20 mouse cellular contexts compared by ENCODE assay signal in genomic region chrX:133936605-133937225, GRCm38 (mm10). TPM values are rescaled to one million over a fixed set of nuclear protein-coding genes. Genes with fewer than 3 reads are reported as not detected.
"Had no signal": no experiment of that assay in that cellular context is flagged by ENCODE, and none has a peak within 500 bp of the region (broad histone marks: within the 10 kb centered on the region; RNA-seq: fewer than 3 reads in every experiment).

No protein-coding gene starts in this region.

- H3K4me1 ChIP-seq: lung, embryonic 15.5 days; midbrain, embryonic 13.5 days; neural tube, embryonic 13.5 days had no signal

- H3K36me3 ChIP-seq: lung, embryonic 15.5 days; midbrain, embryonic 13.5 days; neural tube, embryonic 13.5 days had no signal

- ATAC-seq: intestine, postnatal 0 days; midbrain, embryonic 13.5 days; midbrain, embryonic 16.5 days had no signal

- H3K9ac ChIP-seq: lung, embryonic 15.5 days; midbrain, embryonic 13.5 days; neural tube, embryonic 13.5 days had no signal

- H3K4me2 ChIP-seq: lung, embryonic 15.5 days; midbrain, embryonic 13.5 days; neural tube, embryonic 13.5 days had no signal

- H3K27me3 ChIP-seq: lung, embryonic 15.5 days; midbrain, embryonic 13.5 days had no signal

- H3K9me3 ChIP-seq: lung, embryonic 15.5 days; midbrain, embryonic 13.5 days; neural tube, embryonic 13.5 days had no signal

- DNase-seq: kidney, adult 2 months; kidney, postnatal 25 days; layer of hippocampus, adult 9-11 months; lung, adult 18-20 months; lung, postnatal 10 days; lung, postnatal 36 days; thymus, adult 2 months; thymus, postnatal 14 days; thymus, postnatal 4 days had no signal

- H3K27ac ChIP-seq: kidney, postnatal 0 days; layer of hippocampus, adult 2 months; lung, embryonic 15.5 days; midbrain, embryonic 13.5 days; neural tube, embryonic 13.5 days; stomach, postnatal 0 days had no signal

- H3K4me3 ChIP-seq: layer of hippocampus, adult 2 months; lung, embryonic 15.5 days; midbrain, embryonic 13.5 days; myocyte; neural tube, embryonic 13.5 days had no signal

RNA-seq across cellular contexts. Expression of gene Srpx2, which starts 28.5 kb away (rescaled TPM):
- total RNA-seq: monocyte, adult 5-6 weeks; neutrophil, adult 5-6 weeks had no signal

RNA-seq across cellular contexts. Expression of gene Tspan6, which starts 38.5 kb away (rescaled TPM):
- total RNA-seq: monocyte, adult 5-6 weeks had no signal

RNA-seq across cellular contexts. Expression of gene Sytl4, which starts 44.9 kb away (rescaled TPM):
- polyA plus RNA-seq: myocyte had no signal
